Mouse (Mus musculus): ENCODE data around the gene Pdcd1lg2. TPM values are rescaled to one million over a fixed set of nuclear protein-coding genes. Genes with fewer than 3 reads are reported as not detected.

Pdcd1lg2 gene
- not detected for total RNA-seq (2021)
- polyA plus RNA-seq (2012; rRNA removed) = 0.14 TPM in 1 of 2 replicates, not detected in the other
- long read RNA-seq = 0 reads

- WGBS = 89% methylated on average over 4 of the region's 4 CpGs
- Histone ChIP-seq H3K79me2 (replicated peaks; ENCODE audit: control insufficient read depth, insufficient read depth, low read length) (no peaks in the 10 kb centered on the region), H3K27me3 (ENCODE audit: control insufficient read depth, insufficient read depth, low read length) (no peaks in the 10 kb centered on the region), H3K4me3 (no peak within 1 kb of the TSS), H3K9ac (ENCODE audit: low read depth, low read length) (no peak within 1 kb of the TSS), H3K36me3 (ENCODE audit: control insufficient read depth, insufficient read depth, low read length) (no peaks in the 10 kb centered on the region), H3K4me1 (ENCODE audit: control insufficient read depth, insufficient read depth, low read length) (no peaks in the 10 kb centered on the region; the same call in 1 of the 2 replicates), H3K27ac (no peak within 1 kb of the TSS)
- intact Hi-C loops (cut with DNase I) = no loop called here
- TF ChIP-seq CTCF (IDR thresholded peaks at IDR 0.05) = no peak
- no peak for TF ChIP-seq EP300 (IDR thresholded peaks at IDR 0.05; ENCODE audit: insufficient read depth, low read depth, low read length)
- no peak for TF ChIP-seq POLR2A (IDR thresholded peaks at IDR 0.05; ENCODE audit: insufficient read depth, low read depth, low read length)
- no peak for DNase-seq
Measured at GRCm38 (mm10) chr19:29410619-29411018, at the start of gene Pdcd1lg2. Gene Pdcd1lg2, plus strand, starts transcription at chr19:29410919.

- Histone ChIP-seq H3K4me1 (ENCODE audit: control insufficient read depth, insufficient read depth, low read length) (no peaks in the 10 kb centered on the region; the same call in 1 of the 2 replicates), H3K9ac (ENCODE audit: low read depth, low read length) (peak overlapping the region; percentile 76), H3K79me2 (replicated peaks; ENCODE audit: control insufficient read depth, insufficient read depth, low read length) (no peaks in the 10 kb centered on the region), H3K4me3 (peak overlapping the region; percentile 71), H3K27me3 (ENCODE audit: control insufficient read depth, insufficient read depth, low read length) (no peaks in the 10 kb centered on the region), H3K27ac (peak overlapping the region; percentile 83), H3K36me3 (ENCODE audit: control insufficient read depth, insufficient read depth, low read length) (no peaks in the 10 kb centered on the region)
- no peak for TF ChIP-seq CTCF (IDR thresholded peaks at IDR 0.05)
- peak; percentile 87 for TF ChIP-seq POLR2A (IDR thresholded peaks at IDR 0.05; ENCODE audit: insufficient read depth, low read depth, low read length)
- TF ChIP-seq EP300 (IDR thresholded peaks at IDR 0.05; ENCODE audit: insufficient read depth, low read depth, low read length) = 0 out of 2 replicates have a peak, but pooled peaks have one; percentile 10
- peak; percentile 86 to 93 for DNase-seq
- intact Hi-C loops (cut with DNase I) = no loop called here
- 1% methylated on average over 33 of the region's 33 CpGs for WGBS
Measured at GRCm38 (mm10) chr19:29361468-29362130, 49.1 kb upstream of the Pdcd1lg2 start.

GRCm38 (mm10) chr19:29362173-29362930 is 48.4 kb upstream of the Pdcd1lg2 start:
- no peaks in the 10 kb centered on the region for H3K79me2 ChIP-seq (replicated peaks; ENCODE audit: control insufficient read depth, insufficient read depth, low read length)
- H3K27me3 ChIP-seq (ENCODE audit: control insufficient read depth, insufficient read depth, low read length) = no peaks in the 10 kb centered on the region
- peak overlapping the region; percentile 20 for H3K9ac ChIP-seq (ENCODE audit: low read depth, low read length)
- peak overlapping the region; percentile 83 for H3K27ac ChIP-seq
- H3K36me3 ChIP-seq (ENCODE audit: control insufficient read depth, insufficient read depth, low read length) = no peaks in the 10 kb centered on the region
- 37% methylated on average over 13 of the region's 13 CpGs for WGBS
- intact Hi-C loops (cut with DNase I) = no loop called here
- H3K4me3 ChIP-seq = peak overlapping the region; percentile 71
- no peak for DNase-seq
- TF ChIP-seq CTCF (IDR thresholded peaks at IDR 0.05) = no peak
- TF ChIP-seq POLR2A (IDR thresholded peaks at IDR 0.05; ENCODE audit: insufficient read depth, low read depth, low read length) = no peak
- TF ChIP-seq EP300 (IDR thresholded peaks at IDR 0.05; ENCODE audit: insufficient read depth, low read depth, low read length) = no peak
- no peaks in the 10 kb centered on the region; the same call in 1 of the 2 replicates for H3K4me1 ChIP-seq (ENCODE audit: control insufficient read depth, insufficient read depth, low read length)

DNA sequence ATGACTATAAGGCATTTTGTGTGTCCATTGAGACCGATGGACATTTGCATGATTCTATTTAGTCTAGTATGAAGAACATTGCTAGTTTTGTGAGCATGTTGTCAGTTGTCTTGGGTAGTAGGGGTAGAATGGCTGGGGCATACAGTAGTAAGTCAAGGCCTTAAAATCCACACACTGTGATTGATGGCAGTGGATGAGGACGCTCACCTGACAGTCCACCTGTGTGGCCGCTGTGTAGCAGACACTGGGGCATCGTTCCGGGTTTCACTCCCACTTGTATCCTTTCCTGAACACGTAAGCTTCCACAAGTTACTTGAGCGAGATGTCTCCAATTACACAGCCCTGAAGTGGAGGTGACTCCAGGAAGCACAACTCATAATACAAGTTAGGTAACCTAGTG is 47.2 kb upstream of the Pdcd1lg2 start:
- H3K9ac ChIP-seq (ENCODE audit: low read depth, low read length) = no peak overlapping the region
- TF ChIP-seq EP300 (IDR thresholded peaks at IDR 0.05; ENCODE audit: insufficient read depth, low read depth, low read length) = no peak
- no peak for TF ChIP-seq CTCF (IDR thresholded peaks at IDR 0.05)
- no peak for TF ChIP-seq POLR2A (IDR thresholded peaks at IDR 0.05; ENCODE audit: insufficient read depth, low read depth, low read length)
- intact Hi-C loops (cut with DNase I) = no loop called here
- H3K4me3 ChIP-seq = no peak overlapping the region
- 87% methylated on average over 7 of the region's 7 CpGs for WGBS
- no peak for DNase-seq
- H3K79me2 ChIP-seq (replicated peaks; ENCODE audit: control insufficient read depth, insufficient read depth, low read length) = no peaks in the 10 kb centered on the region
- no peaks in the 10 kb centered on the region for H3K36me3 ChIP-seq (ENCODE audit: control insufficient read depth, insufficient read depth, low read length)
- H3K4me1 ChIP-seq (ENCODE audit: control insufficient read depth, insufficient read depth, low read length) = no peaks in the 10 kb centered on the region; the same call in none of the 2 replicates
- no peak overlapping the region for H3K27ac ChIP-seq
- no peaks in the 10 kb centered on the region for H3K27me3 ChIP-seq (ENCODE audit: control insufficient read depth, insufficient read depth, low read length)

DNA sequence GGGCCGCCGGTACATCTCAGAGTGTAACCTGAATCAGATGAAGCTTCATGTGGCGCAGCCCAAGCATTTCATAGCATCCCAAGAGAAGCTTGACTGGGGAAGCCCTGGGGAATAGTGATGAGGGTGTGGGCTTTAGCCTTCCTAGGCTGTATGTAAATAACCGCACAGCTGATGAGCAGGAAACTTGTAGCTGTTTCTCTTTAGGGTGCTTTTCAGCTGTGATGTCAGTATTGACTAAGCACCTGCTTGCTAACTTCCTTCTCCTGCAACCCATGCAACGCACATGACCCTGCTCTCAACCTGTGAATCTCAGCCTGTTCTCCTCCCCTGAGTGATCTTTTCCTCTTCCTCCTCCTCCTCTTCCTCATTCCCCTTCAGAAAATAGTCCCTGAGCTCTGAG is 46.6 kb upstream of the Pdcd1lg2 start:
- intact Hi-C loops (cut with DNase I) = no loop called here
- 74% methylated on average over 5 of the region's 5 CpGs for WGBS

More for the DNA sequence above, 46.6 kb upstream of the Pdcd1lg2 start:
- no peak overlapping the region for H3K27ac ChIP-seq
- H3K4me3 ChIP-seq = no peak overlapping the region
- H3K79me2 ChIP-seq (replicated peaks; ENCODE audit: control insufficient read depth, insufficient read depth, low read length) = no peaks in the 10 kb centered on the region
- no peaks in the 10 kb centered on the region for H3K36me3 ChIP-seq (ENCODE audit: control insufficient read depth, insufficient read depth, low read length)
- no peaks in the 10 kb centered on the region for H3K27me3 ChIP-seq (ENCODE audit: control insufficient read depth, insufficient read depth, low read length)
- no peak for DNase-seq
- H3K9ac ChIP-seq (ENCODE audit: low read depth, low read length) = no peak overlapping the region
- no peak for TF ChIP-seq POLR2A (IDR thresholded peaks at IDR 0.05; ENCODE audit: insufficient read depth, low read depth, low read length)
- TF ChIP-seq EP300 (IDR thresholded peaks at IDR 0.05; ENCODE audit: insufficient read depth, low read depth, low read length) = no peak
- TF ChIP-seq CTCF (IDR thresholded peaks at IDR 0.05) = no peak
- H3K4me1 ChIP-seq (ENCODE audit: control insufficient read depth, insufficient read depth, low read length) = no peaks in the 10 kb centered on the region; the same call in none of the 2 replicates

All from heart, adult 2 months (tissue).